Mouse (Mus musculus): Measurements from ENCODE around the gene Fxyd3.

DNA sequence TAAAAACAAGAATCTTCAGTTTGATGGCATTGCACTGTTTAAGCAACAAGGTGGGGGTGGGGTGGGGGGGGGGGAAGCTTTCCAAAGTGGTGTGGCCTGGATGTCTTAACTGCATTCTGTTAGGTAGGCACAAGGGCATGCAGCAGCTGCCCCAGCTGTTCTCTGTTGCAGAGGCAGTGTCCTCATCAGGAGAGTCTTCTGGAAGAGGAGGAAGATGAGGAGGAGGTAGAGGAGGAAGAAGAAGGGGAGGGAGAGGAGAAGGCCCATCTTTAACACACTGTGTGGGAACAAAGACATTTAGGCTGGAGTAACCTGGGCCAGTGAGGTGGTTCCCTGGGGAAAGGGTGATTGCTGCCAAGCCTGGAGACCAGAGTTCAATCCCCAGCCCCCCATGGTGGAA, 5.6 kb upstream of the Fxyd3 start:
- TF ChIP-seq EP300 (IDR thresholded peaks at IDR 0.05; ENCODE audit: low read depth in 1 of 2, low read length in 2 of 2), result no peak
- no peak for TF ChIP-seq CTCF (IDR thresholded peaks at IDR 0.05 in 2 of 3, conservative IDR thresholded peaks at IDR 0.05 in 1 of 3; ENCODE audit: control insufficient read depth in 1 of 3, insufficient read depth in 1 of 3, low read depth in 2 of 3, low read length in 3 of 3, poor library complexity in 1 of 3, severe bottlenecking in 1 of 3)
- no peak for TF ChIP-seq ZMIZ1 (IDR thresholded peaks at IDR 0.05; ENCODE audit: low read depth, low read length)
- TF ChIP-seq MAX (IDR thresholded peaks at IDR 0.05; ENCODE audit: low read length), result no peak

Measured in MEL (cell line).